Mouse (Mus musculus) megakaryocyte-erythroid progenitor cell, adult 5-6 weeks (primary cell): ENCODE data around the gene Htr1a. TPM values are rescaled to one million over a fixed set of nuclear protein-coding genes. Genes with fewer than 3 reads are reported as not detected.

ENCODE experiments used
- ATAC-seq: replicated peaks from 2 replicates; pipeline ENCODE4 v1.8.0; 2016; ENCODE audit warnings: mild to moderate bottlenecking, inconsistent platforms; ENCODE audit not compliant: severe bottlenecking, poor library complexity, low FRiP score, low TSS enrichment
- total RNA-seq, 2 experiments: library from RNA; stranded (forward) in 1 of 2; stranded (reverse) in 1 of 2; fragments of 200-1000, 215-1000 nt in 1 of 2; fragments of >200 nt in 1 of 2; fragmentation: Nextera tagmentation in 1 of 2; gene quantifications; 2 replicates each; pipeline ENCODE4 v1.2.3; 2014 to 2017

Htr1a gene
- total RNA-seq (2014; fragmentation: Nextera tagmentation): not detected in 2 replicates
- total RNA-seq (2017): not detected in 2 replicates

GRCm38 (mm10) chr13:105443339-105443738 lies at the start of gene Htr1a:
Gene Htr1a (plus strand): TSS chr13:105443639.
- no peak for ATAC-seq

- ATAC-seq: no peak
Measured at GRCm38 (mm10) chr13:105411535-105412326, 31.7 kb upstream of the Htr1a start.

GRCm38 (mm10) chr13:105412327-105412722 lies 31.1 kb upstream of the Htr1a start:
- ATAC-seq: no peak

GRCm38 (mm10) chr13:105433141-105433540 lies 10.3 kb upstream of the Htr1a start:
- ATAC-seq: no peak

GRCm38 (mm10) chr13:105433630-105434029 lies 9.8 kb upstream of the Htr1a start:
- ATAC-seq: no peak

- peak; percentile 83 for ATAC-seq
Measured at GRCm38 (mm10) chr13:105442576-105442975, 863 bp upstream of the Htr1a start.

GRCm38 (mm10) chr13:105443871-105444237 lies 415 bp downstream of the Htr1a start:
- no peak for ATAC-seq

- peak; percentile 42; the same call in 1 of the 2 replicates for ATAC-seq
Measured at GRCm38 (mm10) chr13:105444238-105444894, 927 bp downstream of the Htr1a start.

- ATAC-seq: no peak
Measured at GRCm38 (mm10) chr13:105444895-105445281, 1.4 kb downstream of the Htr1a start.

GRCm38 (mm10) chr13:105446239-105446638 lies 2.8 kb downstream of the Htr1a start:
- ATAC-seq: no peak

GRCm38 (mm10) chr13:105447695-105448094 lies 4.3 kb downstream of the Htr1a start:
- no peak for ATAC-seq

GRCm38 (mm10) chr13:105451536-105451935 lies 8.1 kb downstream of the Htr1a start:
- ATAC-seq: no peak

Other genes with a start within 250 kb of the Htr1a start
- 3.1 and 3.8 TPM in 2 replicates for gene Rnf180, start 148.8 kb upstream of the Htr1a start, total RNA-seq (2014; fragmentation: Nextera tagmentation)
- 1.4 and 4.6 TPM in 2 replicates for gene Rnf180, start 148.8 kb upstream of the Htr1a start, total RNA-seq (2017)